Mouse (Mus musculus) testis, adult 10 weeks (tissue): Measurements from ENCODE around the gene Prdm5. TPM values are rescaled to one million over a fixed set of nuclear protein-coding genes. Genes with fewer than 3 reads are reported as not detected.

Experiments used
- polyA plus RNA-seq: library from polyadenylated mRNA; stranded (reverse); fragments of 350-450 nt; fragmentation: Illumina TruSeq; extraction: RNeasy Lipid Tissue Mini Kit (QIAGEN cat#74804); gene quantifications from one replicate; pipeline ENCODE4 v1.2.3, GENCODE M21; 2014; ENCODE audit warnings: low read depth, low replicate concordance

The Prdm5 gene
- polyA plus RNA-seq, result 3.5 TPM

GRCm38 (mm10) chr6:65778861-65779688 is at the start of gene Prdm5:
TSS of gene Prdm5 (plus strand) at chr6:65778988.

GRCm38 (mm10) chr6:65952309-65952708 is 173.5 kb downstream of the Prdm5 start, which contains the start of gene 4930544G11Rik:
TSS of gene 4930544G11Rik (plus strand) at chr6:65952609.

Other genes starting within 250 kb of the Prdm5 start
- gene Ndnf, start 107.4 kb upstream of the Prdm5 start, polyA plus RNA-seq, result 0.53 TPM
- gene 4930544G11Rik, start 173.6 kb downstream of the Prdm5 start, polyA plus RNA-seq, result 490 TPM